Mouse (Mus musculus) stomach, embryonic 16.5 days (tissue): Measurements from ENCODE around the gene Fdxr. TPM values are rescaled to one million over a fixed set of nuclear protein-coding genes. Genes with fewer than 3 reads are reported as not detected.
A peak's percentile ranks its signal among the peaks of the same experiment; 100 is the strongest.

Source experiments
- ATAC-seq: fragments of 200-750 bp; cut with Nextera tagmentation; 2 replicates; pipeline ENCODE4 v1.8.0; 2017; ENCODE audit warnings: moderate number of reproducible peaks, moderate TSS enrichment; ENCODE audit not compliant: insufficient read depth, low FRiP score
- H3K27ac ChIP-seq: fragments of 300-500 bp; sonication (generic); 2 replicates; pipeline ENCODE4 v1.5.1; 2014; ENCODE audit warnings: low read length
- H3K27me3 ChIP-seq: fragments of 300-500 bp; sonication (generic); 2 replicates; pipeline ENCODE4 v1.6.1; 2014; ENCODE audit warnings: low read length, control low read depth, mixed read lengths; ENCODE audit not compliant: control insufficient read depth, insufficient read depth
- H3K36me3 ChIP-seq: fragments of 300-500 bp; sonication (generic); 2 replicates; pipeline ENCODE4 v1.6.1; 2014; ENCODE audit warnings: low read length; ENCODE audit not compliant: control insufficient read depth, insufficient read depth
- H3K4me1 ChIP-seq: fragments of 300-500 bp; sonication (generic); 2 replicates; pipeline ENCODE4 v1.6.1; 2014; ENCODE audit warnings: low read length, control low read depth, mixed read lengths; ENCODE audit not compliant: control insufficient read depth, insufficient read depth
- H3K4me2 ChIP-seq: fragments of 300-500 bp; sonication (generic); 2 replicates; pipeline ENCODE4 v1.6.1; 2014; ENCODE audit warnings: low read depth, low read length, mixed read lengths
- H3K4me3 ChIP-seq: fragments of 300-500 bp; sonication (generic); replicated peaks from 2 replicates; pipeline ENCODE4 v1.5.1; 2014; ENCODE audit warnings: mild to moderate bottlenecking, low read length
- H3K9ac ChIP-seq: fragments of 300-500 bp; sonication (generic); 2 replicates; pipeline ENCODE4 v1.6.1; 2014; ENCODE audit warnings: low read length
- H3K9me3 ChIP-seq: fragments of 300-500 bp; sonication (generic); replicated peaks from 2 replicates; pipeline ENCODE4 v1.6.1; 2016; ENCODE audit warnings: low read length, control low read depth; ENCODE audit not compliant: control insufficient read depth
- WGBS: fragments of 180-500 bp; shearing (Covaris S2); extraction: QIAGEN DNeasy Blood & Tissue Kit; methylation state at CpG from one replicate; pipeline ENCODE4 v1.1.7; 2014; 5-methylcytosine and 5-hydroxymethylcytosine counted together
- polyA plus RNA-seq: library from polyadenylated mRNA; unstranded; fragments of >200 nt; fragmentation: Nextera tagmentation; extraction: Ambion mirVana; gene quantifications from 2 replicates; pipeline ENCODE4 v1.2.1, GENCODE M21; 2015

The Fdxr gene
- polyA plus RNA-seq, 1 experiment from 2014 or later: 15.9 TPM

- Histone ChIP-seq H3K27me3 (no peaks in the 10 kb centered on the region), H3K4me2 (no peak overlapping the region), H3K9me3 (no peaks in the 10 kb centered on the region), H3K9ac (no peak overlapping the region), H3K36me3 (no peaks in the 10 kb centered on the region), H3K4me1 (no peaks in the 10 kb centered on the region), H3K27ac (no peak overlapping the region), H3K4me3 (no peak overlapping the region)
- ATAC-seq: no peak
- WGBS: 87% methylated on average over 12 of the region's 12 CpGs
These were observed 7.2 kb upstream of the Fdxr start for GRCm38 (mm10) chr11:115283891-115284620.

- Histone ChIP-seq H3K27ac (no peak overlapping the region), H3K27me3 (no peaks in the 10 kb centered on the region), H3K9me3 (no peaks in the 10 kb centered on the region), H3K4me1 (no peaks in the 10 kb centered on the region), H3K4me3 (no peak overlapping the region), H3K4me2 (no peak overlapping the region), H3K36me3 (no peaks in the 10 kb centered on the region), H3K9ac (no peak overlapping the region)
- WGBS: 69% methylated on average over 9 of the region's 9 CpGs
- ATAC-seq: no peak
These were observed 6.6 kb upstream of the Fdxr start for GRCm38 (mm10) chr11:115283486-115283765.

- no peak overlapping the region for H3K4me2 ChIP-seq
- ATAC-seq: no peak
- 83% methylated on average over 8 of the region's 8 CpGs for WGBS
These were observed 6.1 kb upstream of the Fdxr start for GRCm38 (mm10) chr11:115282723-115283485.

GRCm38 (mm10) chr11:115282295-115282694 lies 5.4 kb upstream of the Fdxr start:
- Histone ChIP-seq H3K27ac (no peak overlapping the region), H3K9me3 (no peaks in the 10 kb centered on the region), H3K36me3 (no peaks in the 10 kb centered on the region), H3K27me3 (no peaks in the 10 kb centered on the region), H3K4me3 (no peak overlapping the region), H3K9ac (no peak overlapping the region), H3K4me2 (no peak overlapping the region), H3K4me1 (no peaks in the 10 kb centered on the region)
- no peak for ATAC-seq
- WGBS: 76% methylated on average over 8 of the region's 8 CpGs

More at GRCm38 (mm10) chr11:115282723-115283485, 6.1 kb upstream of the Fdxr start:
- H3K27me3 ChIP-seq: no peaks in the 10 kb centered on the region
- no peaks in the 10 kb centered on the region for H3K9me3 ChIP-seq
- no peaks in the 10 kb centered on the region for H3K36me3 ChIP-seq
- no peak overlapping the region for H3K9ac ChIP-seq
- no peak overlapping the region for H3K27ac ChIP-seq
- no peaks in the 10 kb centered on the region for H3K4me1 ChIP-seq
- no peak overlapping the region for H3K4me3 ChIP-seq

- ATAC-seq: no peak
- Histone ChIP-seq H3K4me1 (peaks cover 8% of the 10 kb centered on the region; the same call in 1 of the 2 replicates), H3K4me2 (no peak overlapping the region), H3K36me3 (no peaks in the 10 kb centered on the region), H3K27me3 (no peaks in the 10 kb centered on the region), H3K27ac (no peak overlapping the region), H3K4me3 (no peak overlapping the region), H3K9me3 (no peaks in the 10 kb centered on the region), H3K9ac (no peak overlapping the region)
- 59% methylated on average over 1 of the region's 1 CpGs for WGBS
These were observed 2.9 kb upstream of the Fdxr start for GRCm38 (mm10) chr11:115279726-115280125.

GRCm38 (mm10) chr11:115278176-115278575 lies 1.3 kb upstream of the Fdxr start:
- Histone ChIP-seq H3K27me3 (no peaks in the 10 kb centered on the region), H3K4me1 (peaks cover 8% of the 10 kb centered on the region; the same call in 1 of the 2 replicates), H3K9me3 (no peaks in the 10 kb centered on the region), H3K27ac (no peak overlapping the region), H3K36me3 (no peaks in the 10 kb centered on the region), H3K9ac (no peak overlapping the region), H3K4me3 (no peak overlapping the region), H3K4me2 (peak overlapping the region; percentile 51)
- ATAC-seq: no peak
- 72% methylated on average over 6 of the region's 6 CpGs for WGBS

GRCm38 (mm10) chr11:115277604-115277975 lies 740 bp upstream of the Fdxr start:
- no peaks in the 10 kb centered on the region for H3K27me3 ChIP-seq
- H3K36me3 ChIP-seq: no peaks in the 10 kb centered on the region
- no peaks in the 10 kb centered on the region for H3K9me3 ChIP-seq
- H3K4me1 ChIP-seq: peaks cover 8% of the 10 kb centered on the region; the same call in 1 of the 2 replicates
- peak overlapping the region; percentile 64 for H3K27ac ChIP-seq
- no peak for ATAC-seq
- H3K4me2 ChIP-seq: peak overlapping the region; percentile 51
- WGBS: 21% methylated on average over 7 of the region's 7 CpGs
- H3K9ac ChIP-seq: peak overlapping the region; percentile 53
- peak overlapping the region; percentile 48 for H3K4me3 ChIP-seq

GRCm38 (mm10) chr11:115275954-115276353 lies 896 bp downstream of the Fdxr start:
- Histone ChIP-seq H3K4me3 (peak overlapping the region; percentile 48), H3K9me3 (no peaks in the 10 kb centered on the region), H3K27me3 (no peaks in the 10 kb centered on the region), H3K9ac (peak overlapping the region; percentile 81), H3K4me2 (peak overlapping the region; percentile 85), H3K27ac (no peak overlapping the region), H3K36me3 (no peaks in the 10 kb centered on the region), H3K4me1 (peaks cover 8% of the 10 kb centered on the region; the same call in 1 of the 2 replicates)
- WGBS: 61% methylated on average over 3 of the region's 3 CpGs
- no peak for ATAC-seq

GRCm38 (mm10) chr11:115275509-115275908 lies 1.3 kb downstream of the Fdxr start:
- Histone ChIP-seq H3K9ac (no peak overlapping the region), H3K4me2 (no peak overlapping the region; the same call in 1 of the 2 replicates), H3K27ac (no peak overlapping the region), H3K4me3 (no peak overlapping the region), H3K36me3 (no peaks in the 10 kb centered on the region), H3K4me1 (peaks cover 8% of the 10 kb centered on the region; the same call in 1 of the 2 replicates), H3K27me3 (no peaks in the 10 kb centered on the region), H3K9me3 (no peaks in the 10 kb centered on the region)
- WGBS: 69% methylated on average over 6 of the region's 6 CpGs
- ATAC-seq: no peak
